Mouse (Mus musculus) small intestine, adult 2 months (tissue): ENCODE measurements around the gene Bcas3.

Experiments used
- CTCF ChIP-seq: fragments of 200-500 bp; IDR thresholded peaks from 2 replicates; pipeline ENCODE4 v1.5.1; 2012; ENCODE audit warnings: low read depth, mild to moderate bottlenecking, control low read depth, inconsistent platforms, low read length, moderate library complexity, mixed read lengths; ENCODE audit not compliant: insufficient replicate concordance, insufficient read length; ENCODE audit errors: extremely low read depth
- POLR2A ChIP-seq: fragments of 200-500 bp; IDR thresholded peaks from 2 replicates; pipeline ENCODE4 v1.6.1; 2012; ENCODE audit warnings: low read depth, mild to moderate bottlenecking, control low read depth, inconsistent platforms, low read length, moderate library complexity

DNA sequence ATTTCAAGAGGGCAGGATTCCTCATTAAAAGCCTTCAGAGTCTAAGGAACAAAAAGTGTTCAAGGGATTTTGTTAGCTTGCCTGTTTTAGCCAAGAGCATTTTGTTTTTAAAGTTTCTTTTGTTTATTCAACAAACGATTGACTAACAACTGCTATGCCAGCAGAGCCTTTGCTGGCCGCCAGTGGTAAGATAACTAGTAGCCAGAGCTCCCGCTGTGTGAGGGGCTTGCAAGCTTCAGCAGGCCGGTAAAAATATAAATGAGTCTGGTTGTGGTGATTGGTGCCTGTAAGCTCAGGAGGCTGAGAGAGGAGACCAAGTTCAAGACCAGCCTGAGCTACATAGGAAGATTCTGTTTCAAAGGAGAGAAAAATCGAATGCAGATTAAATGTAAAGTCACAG is 385.6 kb downstream of the Bcas3 start:
- TF ChIP-seq POLR2A (no peak), CTCF (no peak)
